Mouse (Mus musculus) frontal cortex, postnatal 36 days (tissue): Measurements from ENCODE around the gene Rbm48.

Experiments
- DNase-seq, 2 experiments: peaks; one replicate each; pipeline ENCODE4 v3.0.0; 2022; ENCODE audit warnings: low spot score in 2 of 2

The Rbm48 gene

DNA sequence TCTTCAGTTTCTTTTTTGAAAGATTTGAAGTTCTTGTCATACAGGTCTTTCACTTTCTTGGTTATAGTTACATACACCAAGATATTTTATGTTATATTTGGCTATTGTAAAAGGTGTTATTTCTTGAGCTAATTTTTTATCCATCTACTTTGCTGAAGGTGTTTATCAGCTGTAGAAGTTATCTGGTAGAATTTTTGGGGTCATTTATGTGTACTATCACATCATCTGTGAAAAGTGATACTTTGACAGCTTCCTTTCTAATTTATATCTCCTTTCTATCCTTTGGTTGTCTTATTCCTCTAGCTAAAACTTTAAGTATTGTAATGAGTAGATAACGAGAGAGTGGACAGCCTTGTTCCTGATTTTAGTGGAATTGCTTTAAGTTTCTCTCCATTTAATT is 44.9 kb downstream of the Rbm48 start:
- no peak for DNase-seq

DNA sequence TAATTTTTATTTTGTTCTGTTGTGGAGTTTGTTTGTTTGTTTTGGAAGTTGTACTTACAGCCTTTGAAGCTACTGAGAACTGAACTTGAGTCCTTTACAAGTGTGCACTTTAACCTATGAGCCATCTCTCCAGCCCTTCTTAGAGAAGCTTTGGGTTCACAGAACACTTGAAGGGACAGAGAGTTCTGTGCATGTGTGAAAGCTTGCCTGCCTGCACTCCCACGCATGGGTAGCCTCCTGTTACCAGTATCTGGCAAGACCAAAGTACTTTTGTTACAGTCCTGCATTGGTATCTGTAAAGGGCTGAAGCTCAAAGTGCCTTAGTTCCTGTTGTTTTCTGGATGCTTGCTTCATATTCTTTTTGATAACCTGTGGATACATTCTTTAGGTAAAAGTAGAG is 50.2 kb downstream of the Rbm48 start:
- DNase-seq, result no peak

DNA sequence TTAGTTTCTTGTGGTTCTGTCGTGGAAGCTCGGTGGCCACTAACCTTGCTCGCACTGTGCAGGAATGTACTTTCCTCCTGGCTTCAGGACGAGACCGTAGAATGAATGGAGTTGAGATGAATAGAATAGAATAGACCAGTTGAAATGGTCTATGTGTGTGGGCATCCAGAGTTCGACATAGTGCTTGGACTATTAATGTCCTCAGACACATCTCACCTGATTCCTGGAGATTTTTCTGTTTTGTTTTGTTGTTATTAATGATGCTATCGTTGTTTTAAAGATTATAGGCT is 52.0 kb downstream of the Rbm48 start:
- no peak for DNase-seq

DNA sequence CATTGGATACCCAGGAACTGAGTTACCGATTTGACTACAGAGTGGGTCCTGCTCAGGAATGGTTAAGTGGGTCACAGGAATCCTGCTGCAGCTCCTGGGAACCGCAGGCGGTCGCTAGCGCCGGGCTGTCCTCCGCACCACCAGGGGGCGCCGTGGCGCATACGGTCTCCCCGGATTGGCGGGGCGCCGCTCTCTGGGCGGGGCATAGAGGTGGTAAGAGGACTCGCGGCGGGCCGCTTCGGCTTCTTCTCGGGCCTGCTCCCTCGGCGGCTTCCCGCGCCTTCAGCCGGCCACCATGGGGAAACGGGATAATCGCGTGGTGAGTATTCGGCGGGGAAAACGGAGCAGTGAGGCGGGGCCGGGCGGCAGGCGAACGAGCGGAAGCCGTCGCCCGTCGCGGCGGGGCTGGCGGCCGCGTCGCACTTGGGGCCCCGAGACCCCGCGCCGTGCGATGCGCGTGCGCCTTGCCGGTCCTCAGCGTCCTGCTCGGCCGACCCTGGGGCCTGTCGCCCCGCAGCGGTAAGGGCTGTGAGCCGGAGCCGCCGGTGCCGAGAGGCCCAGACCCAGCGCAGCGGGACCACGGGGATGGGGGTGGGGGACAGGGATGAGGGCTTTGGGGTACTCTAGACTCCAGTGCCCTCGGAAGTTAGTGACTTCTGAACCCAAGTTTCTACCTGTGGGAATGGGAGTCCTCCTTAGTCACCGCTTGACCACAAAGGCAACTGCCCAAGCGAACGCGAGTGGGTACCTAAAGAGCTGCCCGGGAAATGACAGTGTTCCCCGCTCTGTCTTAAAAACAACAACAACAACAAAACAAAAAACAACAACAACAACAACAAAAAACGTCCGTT is 52.5 kb downstream of the Rbm48 start, which contains the start of gene Fam133b:
Fam133b (plus strand) TSS at position 205 of the 851 bp plus-strand sequence.
- DNase-seq, result peak; percentile 97 to 98

DNA sequence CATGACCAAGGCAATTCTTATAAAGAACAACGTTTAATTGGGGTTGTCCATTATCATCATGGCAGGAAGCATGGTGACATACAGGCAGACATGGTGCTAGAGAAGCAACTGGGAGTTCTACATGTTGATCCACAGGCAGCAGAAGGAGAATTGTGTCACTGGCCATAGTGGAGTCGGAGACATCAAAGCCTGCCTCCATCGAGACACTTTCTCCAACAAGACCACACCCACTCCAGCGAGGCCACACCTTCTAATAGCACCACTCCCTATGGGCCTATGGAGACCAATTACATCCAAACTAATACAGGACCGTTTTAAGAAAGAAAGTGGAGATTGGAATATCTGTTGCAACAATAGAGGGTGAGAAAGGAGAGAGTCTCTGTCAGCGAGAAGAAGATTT is 54.5 kb downstream of the Rbm48 start:
- no peak for DNase-seq

DNA sequence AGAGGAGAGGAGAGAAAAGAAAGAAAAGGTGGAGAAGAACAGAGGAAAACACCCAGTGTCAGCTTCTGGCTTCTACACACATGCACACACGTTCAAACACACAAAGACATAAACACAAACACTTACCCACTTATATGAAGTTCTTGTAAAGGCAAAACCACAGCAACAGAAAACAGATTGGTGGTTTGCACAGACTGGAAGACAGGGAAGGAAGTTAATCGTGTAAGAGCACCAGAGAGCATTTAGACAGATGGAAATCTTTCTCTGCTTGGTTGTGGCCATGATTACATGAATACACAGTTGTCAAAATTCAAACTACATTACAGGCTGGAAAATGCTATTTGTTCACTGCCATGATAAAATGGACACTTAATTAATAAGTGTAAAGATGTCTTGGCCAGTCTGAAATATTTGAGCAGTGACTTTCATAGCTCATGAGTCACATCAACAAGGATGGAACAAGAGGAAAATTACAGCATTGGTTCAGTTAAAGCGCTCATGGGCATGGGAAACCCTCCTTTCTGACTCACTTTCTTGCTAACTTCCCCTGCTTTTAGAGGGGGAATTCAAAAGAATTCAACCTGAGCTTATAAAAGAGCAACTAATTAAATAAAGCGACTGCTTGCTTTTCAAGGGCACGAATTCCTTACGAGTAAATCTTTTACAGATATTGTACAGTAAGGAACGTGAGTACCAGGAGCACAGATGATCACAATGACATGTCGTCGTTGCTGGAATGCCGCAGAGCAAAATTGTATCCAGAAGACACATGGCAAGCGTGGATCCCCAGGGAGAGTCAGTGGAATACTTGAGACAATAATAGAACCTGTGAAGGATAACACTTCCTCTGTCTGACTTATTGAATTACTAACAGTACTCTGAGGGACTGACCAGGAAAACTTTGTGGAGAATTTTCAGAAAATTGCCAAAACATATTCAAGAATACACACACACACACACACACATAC is 57.6 kb downstream of the Rbm48 start:
- DNase-seq, result no peak

DNA sequence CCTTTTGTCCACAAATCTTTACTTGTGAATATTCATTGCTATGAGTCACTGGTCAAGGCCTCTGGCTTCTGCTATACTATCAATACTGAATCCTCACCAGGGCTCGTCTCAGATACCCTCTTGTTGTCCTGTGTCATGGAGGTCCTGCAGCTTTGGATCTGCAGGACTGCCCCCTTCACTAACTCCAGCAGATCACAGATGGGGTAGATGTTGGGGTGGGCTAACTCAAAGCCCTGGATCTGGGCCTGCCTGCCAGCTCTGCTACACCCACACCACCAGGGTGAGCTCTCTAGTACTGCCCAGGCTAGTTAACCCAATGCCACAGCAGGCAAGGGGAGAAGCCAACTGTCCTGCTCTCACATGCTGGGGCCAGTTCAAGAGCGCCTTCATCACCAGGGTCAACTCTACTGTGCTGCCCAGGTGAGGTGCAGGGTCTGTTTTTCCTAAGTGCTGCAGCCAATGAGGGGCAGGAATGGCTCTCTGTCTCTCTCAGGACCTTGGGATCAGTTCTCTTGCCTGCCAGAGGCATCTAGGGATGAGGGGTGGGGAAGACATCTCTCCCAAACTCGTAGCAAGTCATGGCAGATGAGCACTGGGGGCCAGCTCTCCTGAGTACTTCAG is 59.7 kb downstream of the Rbm48 start:
- DNase-seq, result no peak
